Mouse (Mus musculus) Muller cell, postnatal 12 days (primary cell): ENCODE measurements around the gene Hnrnpa0.
"Not testable (repeated sequence)": the region's sequence is repeated elsewhere in the genome, so short reads cannot be mapped to it uniquely, and the experiment has no call there.

ENCODE experiments used
- DNase-seq: peaks from one replicate; pipeline ENCODE4 v3.0.0-alpha.2; 2015; ENCODE audit errors: inconsistent ontology term

Hnrnpa0 gene

GRCm38 (mm10) chr13:58128396-58128767 lies at the start of gene Hnrnpa0:
TSS of gene Hnrnpa0 (minus strand) at chr13:58128556.
- peak; percentile 98 for DNase-seq

GRCm38 (mm10) chr13:58177511-58178208 lies 49.3 kb upstream of the Hnrnpa0 start:
- DNase-seq, result no peak

- no peak for DNase-seq
Observed at GRCm38 (mm10) chr13:58176105-58176504, 47.7 kb upstream of the Hnrnpa0 start.

GRCm38 (mm10) chr13:58168119-58168518 lies 39.8 kb upstream of the Hnrnpa0 start:
- no peak for DNase-seq

- DNase-seq, result no peak
Observed at GRCm38 (mm10) chr13:58163343-58163742, 35.0 kb upstream of the Hnrnpa0 start.

GRCm38 (mm10) chr13:58160761-58161160 lies 32.4 kb upstream of the Hnrnpa0 start:
- no peak for DNase-seq

- DNase-seq, result peak; percentile 86
Observed at GRCm38 (mm10) chr13:58158099-58158912, 29.9 kb upstream of the Hnrnpa0 start.

GRCm38 (mm10) chr13:58157447-58158098 lies 29.2 kb upstream of the Hnrnpa0 start, which contains the start of gene Idnk:
TSS of gene Idnk (plus strand) at chr13:58157649.
- peak; percentile 93 for DNase-seq

GRCm38 (mm10) chr13:58157036-58157435 lies 28.7 kb upstream of the Hnrnpa0 start:
- DNase-seq, result no peak

- DNase-seq, result no peak
Observed at GRCm38 (mm10) chr13:58156031-58156430, 27.7 kb upstream of the Hnrnpa0 start.

GRCm38 (mm10) chr13:58150442-58150841 lies 22.1 kb upstream of the Hnrnpa0 start:
- DNase-seq, result no peak

- no peak for DNase-seq
Observed at GRCm38 (mm10) chr13:58149629-58150028, 21.3 kb upstream of the Hnrnpa0 start.

GRCm38 (mm10) chr13:58149033-58149558 lies 20.7 kb upstream of the Hnrnpa0 start:
- DNase-seq, result peak; percentile 75

GRCm38 (mm10) chr13:58148256-58148831 lies 20.0 kb upstream of the Hnrnpa0 start:
- peak; percentile 86 for DNase-seq

- no peak for DNase-seq
Observed at GRCm38 (mm10) chr13:58147760-58148159, 19.4 kb upstream of the Hnrnpa0 start.

- not testable (repeated sequence) for DNase-seq
Observed at GRCm38 (mm10) chr13:58146603-58147002, 18.2 kb upstream of the Hnrnpa0 start.

GRCm38 (mm10) chr13:58131692-58132091 lies 3.3 kb upstream of the Hnrnpa0 start:
- DNase-seq, result no peak

GRCm38 (mm10) chr13:58129687-58130246 lies 1.4 kb upstream of the Hnrnpa0 start:
- no peak for DNase-seq

GRCm38 (mm10) chr13:58128768-58129671 lies 664 bp upstream of the Hnrnpa0 start:
- peak; percentile 97 for DNase-seq

GRCm38 (mm10) chr13:58127766-58128361 lies 492 bp downstream of the Hnrnpa0 start:
- DNase-seq, result peak; percentile 72
